Mouse (Mus musculus): ENCODE measurements around the gene Ces4a. TPM values are rescaled to one million over a fixed set of nuclear protein-coding genes. Genes with fewer than 3 reads are reported as not detected.
"Not testable (repeated sequence)": the region's sequence is repeated elsewhere in the genome, so short reads cannot be mapped to it uniquely, and the experiment has no call there.

Ces4a gene
- polyA plus RNA-seq (2012; fragmentation: generic; extraction: Trizol), result not detected

- no peaks in the 10 kb centered on the region for H3K79me2 ChIP-seq (ENCODE audit: control insufficient read depth, insufficient read depth)
- no peak within 1 kb of the TSS for H3K4me3 ChIP-seq
- peaks cover 10% of the 10 kb centered on the region for H3K27me3 ChIP-seq (ENCODE audit: control insufficient read depth, insufficient read depth, insufficient read length)
- no peak for TF ChIP-seq CEBPB (IDR thresholded peaks at IDR 0.05; ENCODE audit: insufficient read depth, poor library complexity, severe bottlenecking)
- TF ChIP-seq POLR2AphosphoS2 (IDR thresholded peaks at IDR 0.05; ENCODE audit: insufficient read length, low read depth), result no peak
- TF ChIP-seq SRF (IDR thresholded peaks at IDR 0.05; ENCODE audit: control insufficient read depth, insufficient read length, low read depth), result no peak
- no peak for TF ChIP-seq REST (IDR thresholded peaks at IDR 0.05; ENCODE audit: insufficient read depth, insufficient read length)
- no peak for TF ChIP-seq TCF3 (IDR thresholded peaks at IDR 0.05; ENCODE audit: insufficient read length, low read depth)
- TF ChIP-seq USF1 (IDR thresholded peaks at IDR 0.05; ENCODE audit: low read depth), result no peak
- TF ChIP-seq E2F4 (IDR thresholded peaks at IDR 0.05; ENCODE audit: insufficient read depth), result no peak
- TF ChIP-seq POLR2A (IDR thresholded peaks at IDR 0.05; ENCODE audit: insufficient read length, low read depth), result no peak
- TF ChIP-seq TCF12 (IDR thresholded peaks at IDR 0.05; ENCODE audit: insufficient read depth, poor library complexity, severe bottlenecking), result no peak
- H3K36me3 ChIP-seq (ENCODE audit: control insufficient read depth, insufficient read depth), result no peaks in the 10 kb centered on the region
- no peak within 1 kb of the TSS for H3ac ChIP-seq (ENCODE audit: control insufficient read depth, insufficient read length)
- no peak within 1 kb of the TSS for H3K4me2 ChIP-seq (ENCODE audit: low read depth)
Measured at GRCm38 (mm10) chr8:105131509-105131908, at the start of gene Ces4a. Ces4a (plus strand) TSS chr8:105131800.

GRCm38 (mm10) chr8:105083449-105084050 is 48.0 kb upstream of the Ces4a start, which contains the start of gene Ces3b:
Ces3b (plus strand) TSS chr8:105083753.
- no peak within 1 kb of the TSS for H3K4me3 ChIP-seq
- no peaks in the 10 kb centered on the region for H3K36me3 ChIP-seq (ENCODE audit: control insufficient read depth, insufficient read depth)
- H3K79me2 ChIP-seq (ENCODE audit: control insufficient read depth, insufficient read depth), result no peaks in the 10 kb centered on the region
- TF ChIP-seq TCF12 (IDR thresholded peaks at IDR 0.05; ENCODE audit: insufficient read depth, poor library complexity, severe bottlenecking) (no peak), TCF3 (IDR thresholded peaks at IDR 0.05; ENCODE audit: insufficient read length, low read depth) (no peak), REST (IDR thresholded peaks at IDR 0.05; ENCODE audit: insufficient read depth, insufficient read length) (no peak), MAX (IDR thresholded peaks at IDR 0.05; ENCODE audit: low read depth) (no peak), SRF (IDR thresholded peaks at IDR 0.05; ENCODE audit: control insufficient read depth, insufficient read length, low read depth) (no peak), MYOD1 (IDR thresholded peaks at IDR 0.05; ENCODE audit: control insufficient read depth in 1 of 3, insufficient read length in 2 of 3, low read depth in 2 of 3) (no peak), MYOG (IDR thresholded peaks at IDR 0.05; ENCODE audit: control insufficient read depth in 1 of 3, insufficient read depth in 1 of 3, insufficient read length in 2 of 3, low read depth in 2 of 3) (no peak), POLR2AphosphoS2 (IDR thresholded peaks at IDR 0.05; ENCODE audit: insufficient read length, low read depth) (no peak), USF1 (IDR thresholded peaks at IDR 0.05; ENCODE audit: low read depth) (no peak)
- no peak within 1 kb of the TSS for H3ac ChIP-seq (ENCODE audit: control insufficient read depth, insufficient read length)
- no peak within 1 kb of the TSS for H3K4me2 ChIP-seq (ENCODE audit: low read depth)
- H3K27me3 ChIP-seq (ENCODE audit: control insufficient read depth, insufficient read depth, insufficient read length), result no peaks in the 10 kb centered on the region

GRCm38 (mm10) chr8:105088166-105088565 is 43.4 kb upstream of the Ces4a start:
- not testable (repeated sequence) for H3ac ChIP-seq (ENCODE audit: control insufficient read depth, insufficient read length); H3K36me3 ChIP-seq (ENCODE audit: control insufficient read depth, insufficient read depth); H3K4me3 ChIP-seq; H3K79me2 ChIP-seq (ENCODE audit: control insufficient read depth, insufficient read depth); H3K4me2 ChIP-seq (ENCODE audit: low read depth)
- H3K27me3 ChIP-seq (ENCODE audit: control insufficient read depth, insufficient read depth, insufficient read length), result peaks cover 12% of the 10 kb centered on the region

- H3K36me3 ChIP-seq (ENCODE audit: control insufficient read depth, insufficient read depth), result no peaks in the 10 kb centered on the region
- no peak overlapping the region for H3ac ChIP-seq (ENCODE audit: control insufficient read depth, insufficient read length)
- no peak overlapping the region for H3K4me2 ChIP-seq (ENCODE audit: low read depth)
- no peaks in the 10 kb centered on the region for H3K79me2 ChIP-seq (ENCODE audit: control insufficient read depth, insufficient read depth)
- H3K27me3 ChIP-seq (ENCODE audit: control insufficient read depth, insufficient read depth, insufficient read length), result peaks cover 12% of the 10 kb centered on the region
- no peak overlapping the region for H3K4me3 ChIP-seq
- TF ChIP-seq POLR2AphosphoS2 (IDR thresholded peaks at IDR 0.05; ENCODE audit: insufficient read length, low read depth) (no peak), MAX (IDR thresholded peaks at IDR 0.05; ENCODE audit: low read depth) (no peak), TCF3 (IDR thresholded peaks at IDR 0.05; ENCODE audit: insufficient read length, low read depth) (no peak), MYOD1 (IDR thresholded peaks at IDR 0.05; ENCODE audit: control insufficient read depth in 1 of 3, insufficient read length in 2 of 3, low read depth in 2 of 3) (no peak), CEBPB (IDR thresholded peaks at IDR 0.05; ENCODE audit: insufficient read depth, poor library complexity, severe bottlenecking) (no peak), MYOG (IDR thresholded peaks at IDR 0.05; ENCODE audit: control insufficient read depth in 1 of 3, insufficient read depth in 1 of 3, insufficient read length in 2 of 3, low read depth in 2 of 3) (no peak), REST (IDR thresholded peaks at IDR 0.05; ENCODE audit: insufficient read depth, insufficient read length) (no peak), SRF (IDR thresholded peaks at IDR 0.05; ENCODE audit: control insufficient read depth, insufficient read length, low read depth) (no peak), TCF12 (IDR thresholded peaks at IDR 0.05; ENCODE audit: insufficient read depth, poor library complexity, severe bottlenecking) (no peak), POLR2A (IDR thresholded peaks at IDR 0.05; ENCODE audit: insufficient read length, low read depth) (no peak)
Measured at GRCm38 (mm10) chr8:105088581-105088980, 43.0 kb upstream of the Ces4a start.

- H3ac ChIP-seq (ENCODE audit: control insufficient read depth, insufficient read length), result no peak overlapping the region
- peaks cover 12% of the 10 kb centered on the region for H3K27me3 ChIP-seq (ENCODE audit: control insufficient read depth, insufficient read depth, insufficient read length)
- H3K79me2 ChIP-seq (ENCODE audit: control insufficient read depth, insufficient read depth), result no peaks in the 10 kb centered on the region
- no peaks in the 10 kb centered on the region for H3K36me3 ChIP-seq (ENCODE audit: control insufficient read depth, insufficient read depth)
- no peak overlapping the region for H3K4me2 ChIP-seq (ENCODE audit: low read depth)
- TF ChIP-seq REST (IDR thresholded peaks at IDR 0.05; ENCODE audit: insufficient read depth, insufficient read length) (no peak), MYOG (IDR thresholded peaks at IDR 0.05; ENCODE audit: control insufficient read depth in 1 of 3, insufficient read depth in 1 of 3, insufficient read length in 2 of 3, low read depth in 2 of 3) (no peak)
- no peak overlapping the region for H3K4me3 ChIP-seq
Measured at GRCm38 (mm10) chr8:105093992-105094391, 37.6 kb upstream of the Ces4a start.

- not testable (repeated sequence) for H3K4me3 ChIP-seq; H3K4me2 ChIP-seq (ENCODE audit: low read depth); H3K27me3 ChIP-seq (ENCODE audit: control insufficient read depth, insufficient read depth, insufficient read length); H3ac ChIP-seq (ENCODE audit: control insufficient read depth, insufficient read length); H3K79me2 ChIP-seq (ENCODE audit: control insufficient read depth, insufficient read depth); H3K36me3 ChIP-seq (ENCODE audit: control insufficient read depth, insufficient read depth)
Measured at GRCm38 (mm10) chr8:105102101-105102785, 29.4 kb upstream of the Ces4a start.

- H3K36me3 ChIP-seq (ENCODE audit: control insufficient read depth, insufficient read depth); H3K79me2 ChIP-seq (ENCODE audit: control insufficient read depth, insufficient read depth); H3K4me3 ChIP-seq; H3K27me3 ChIP-seq (ENCODE audit: control insufficient read depth, insufficient read depth, insufficient read length); H3K4me2 ChIP-seq (ENCODE audit: low read depth); H3ac ChIP-seq (ENCODE audit: control insufficient read depth, insufficient read length): not testable (repeated sequence)
Measured at GRCm38 (mm10) chr8:105103701-105104100, 27.9 kb upstream of the Ces4a start.

Data from myocyte (in vitro differentiated cells).